Mouse (Mus musculus): ENCODE data around the gene Tbxa2r. TPM values are rescaled to one million over a fixed set of nuclear protein-coding genes. Genes with fewer than 3 reads are reported as not detected.

Gene Tbxa2r
- total and polyA plus RNA-seq, 3 experiments: 0.12 to 0.30 (median 0.13) TPM

DNA sequence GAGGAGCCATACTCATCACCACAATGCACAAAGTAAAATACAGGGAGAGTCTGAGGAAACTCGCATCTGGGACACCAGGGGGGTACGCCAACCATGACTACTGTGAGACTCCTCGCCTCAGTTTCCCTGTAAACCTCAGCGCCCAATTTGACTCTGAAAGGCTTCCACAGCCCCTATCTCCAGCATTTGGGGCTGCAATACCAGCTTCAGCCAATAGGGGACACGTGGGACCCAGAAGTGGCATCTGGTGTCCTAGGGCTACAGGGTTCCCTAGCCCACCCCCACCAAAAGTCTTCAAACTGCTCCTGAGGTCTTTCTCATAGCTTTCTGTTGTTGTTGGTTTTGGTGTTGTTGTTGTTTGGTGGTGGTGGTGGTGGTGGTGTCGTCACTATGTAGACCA, 39.9 kb upstream of the Tbxa2r start:
- in situ Hi-C loops (cut with MboI; ENCODE audit: low pct_ligation_motif_present, low pct_unique_long_range_greater_than_20kb, low sequenced_read_pairs): loop anchor here (5.0 kb wide), 1 partner anchor 91 kb away; no protein-coding TSS in a partner anchor
- peaks cover 9 to 55% of the 10 kb centered on the region in 2 experiments; a peak in 3 of 4 replicates for H3K4me1 ChIP-seq (ENCODE audit: control insufficient read depth in 1 of 2, insufficient read depth in 2 of 2)
- H3K9ac ChIP-seq (ENCODE audit: insufficient read depth, low read depth): no peak overlapping the region
- H3K27ac ChIP-seq (ENCODE audit: insufficient read depth, low read depth): no peak overlapping the region
- TF ChIP-seq CTCF (conservative IDR thresholded peaks at IDR 0.05 in 1 of 2, IDR thresholded peaks at IDR 0.05 in 1 of 2; ENCODE audit: low read depth in 2 of 2, low read length in 2 of 2) (peak; percentile 60 to 78), RAD21 (IDR thresholded peaks at IDR 0.05; ENCODE audit: low read depth, low read length) (peak; percentile 40), CHD2 (IDR thresholded peaks at IDR 0.05; ENCODE audit: low read length) (no peak), SMC3 (IDR thresholded peaks at IDR 0.05; ENCODE audit: low read depth, low read length) (0 out of 2 replicates have a peak, but pooled peaks have one; percentile 13), MYC (IDR thresholded peaks at IDR 0.05; ENCODE audit: low read depth, low read length) (0 out of 2 replicates have a peak, but pooled peaks have one; percentile 44), ZC3H11A (IDR thresholded peaks at IDR 0.05; ENCODE audit: low read depth, low read length) (no peak)
- no peaks in the 10 kb centered on the region for H3K9me3 ChIP-seq (replicated peaks; ENCODE audit: low read length)
- dilution Hi-C loops (cut with MboI; ENCODE audit: extremely low pct_ligation_motif_present, extremely low pct_unique_long_range_greater_than_20kb, low sequenced_read_pairs): no loop called here
- peaks cover 4% of the 10 kb centered on the region for H3K79me2 ChIP-seq (replicated peaks; ENCODE audit: control insufficient read depth, extremely low read depth, insufficient read depth, poor library complexity, severe bottlenecking)
- no peak overlapping the region for H3K4me2 ChIP-seq (ENCODE audit: insufficient read depth, low read depth, poor library complexity, severe bottlenecking)
- no peak for DNase-seq (ENCODE audit: extremely low read depth)
- no peak overlapping the region for H3K4me3 ChIP-seq (replicated peaks in 1 of 3; ENCODE audit: low read depth in 2 of 3, low read length in 2 of 3, poor library complexity in 1 of 3)
- H3K36me3 ChIP-seq (replicated peaks in 1 of 2; ENCODE audit: control insufficient read depth in 1 of 2, insufficient read depth in 1 of 2, low read length in 1 of 2): no peaks in the 10 kb centered on the region
- H3K27me3 ChIP-seq (replicated peaks): peaks cover 19% of the 10 kb centered on the region

DNA sequence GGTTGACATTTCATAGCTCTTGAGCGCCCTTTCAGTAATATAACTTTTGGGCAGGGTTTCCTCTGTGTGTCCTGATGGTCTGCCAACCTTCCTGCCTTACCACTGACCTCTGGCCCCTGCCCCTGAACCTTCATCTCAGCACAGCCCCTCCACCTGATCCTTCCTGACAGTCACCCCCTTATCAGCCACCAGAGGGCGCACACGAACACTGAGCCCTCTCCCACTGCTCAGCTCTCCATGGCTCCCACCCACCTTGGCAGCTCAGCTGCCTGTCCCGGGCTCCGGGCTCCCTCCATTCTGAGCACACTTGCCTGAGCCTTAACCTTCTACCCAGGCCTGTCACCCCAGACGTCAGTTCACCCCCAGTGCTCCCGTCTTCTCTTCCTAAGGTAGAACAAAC, 39.3 kb upstream of the Tbxa2r start:
- Histone ChIP-seq H3K4me1 (ENCODE audit: control insufficient read depth in 1 of 2, insufficient read depth in 2 of 2) (peaks cover 6 to 57% of the 10 kb centered on the region in 2 experiments), H3K9me3 (replicated peaks; ENCODE audit: low read length) (no peaks in the 10 kb centered on the region), H3K4me3 (replicated peaks in 1 of 3; ENCODE audit: low read depth in 2 of 3, low read length in 2 of 3, poor library complexity in 1 of 3) (no peak overlapping the region), H3K79me2 (replicated peaks; ENCODE audit: control insufficient read depth, extremely low read depth, insufficient read depth, poor library complexity, severe bottlenecking) (peaks cover 10% of the 10 kb centered on the region), H3K9ac (ENCODE audit: insufficient read depth, low read depth) (no peak overlapping the region), H3K4me2 (ENCODE audit: insufficient read depth, low read depth, poor library complexity, severe bottlenecking) (no peak overlapping the region), H3K36me3 (replicated peaks in 1 of 2; ENCODE audit: control insufficient read depth in 1 of 2, insufficient read depth in 1 of 2, low read length in 1 of 2) (no peaks in the 10 kb centered on the region), H3K27me3 (replicated peaks) (peaks cover 12% of the 10 kb centered on the region), H3K27ac (ENCODE audit: insufficient read depth, low read depth) (no peak overlapping the region)
- TF ChIP-seq RAD21 (IDR thresholded peaks at IDR 0.05; ENCODE audit: low read depth, low read length) (peak; percentile 54), USF1 (IDR thresholded peaks at IDR 0.05; ENCODE audit: low read depth, low read length) (no peak), GABPA (IDR thresholded peaks at IDR 0.05; ENCODE audit: insufficient replicate concordance, low read depth, low read length) (no peak), HCFC1 (IDR thresholded peaks at IDR 0.05; ENCODE audit: low read depth, low read length) (no peak), TBP (conservative IDR thresholded peaks at IDR 0.05; ENCODE audit: low read depth, low read length) (no peak), POLR2A (IDR thresholded peaks at IDR 0.05; ENCODE audit: low read depth, low read length) (no peak), USF2 (conservative IDR thresholded peaks at IDR 0.05; ENCODE audit: low read depth, low read length) (no peak), NRF1 (IDR thresholded peaks at IDR 0.05; ENCODE audit: low read depth, low read length) (no peak), ETS1 (conservative IDR thresholded peaks at IDR 0.05; ENCODE audit: low read depth, low read length) (no peak), SMC3 (IDR thresholded peaks at IDR 0.05; ENCODE audit: low read depth, low read length) (peak; percentile 86), TCF12 (IDR thresholded peaks at IDR 0.05; ENCODE audit: low read depth, low read length) (no peak), ELF1 (IDR thresholded peaks at IDR 0.05; ENCODE audit: low read depth, low read length) (no peak), CTCF (conservative IDR thresholded peaks at IDR 0.05 in 1 of 2, IDR thresholded peaks at IDR 0.05 in 1 of 2; ENCODE audit: low read depth in 2 of 2, low read length in 2 of 2) (peak; percentile 42 to 87; a peak in 3 of 4 replicates), MAFK (IDR thresholded peaks at IDR 0.05; ENCODE audit: insufficient replicate concordance, low read length) (no peak), CHD1 (IDR thresholded peaks at IDR 0.05; ENCODE audit: low read depth, low read length) (no peak)
- DNase-seq (ENCODE audit: extremely low read depth): peak; percentile 78
- in situ Hi-C loops (cut with MboI; ENCODE audit: low pct_ligation_motif_present, low pct_unique_long_range_greater_than_20kb, low sequenced_read_pairs) (loop anchor here (5.0 kb wide), 1 partner anchor 92 kb away; no protein-coding TSS in a partner anchor), dilution Hi-C loops (cut with MboI; ENCODE audit: extremely low pct_ligation_motif_present, extremely low pct_unique_long_range_greater_than_20kb, low sequenced_read_pairs) (no loop called here)
